ENCODE assay signal across 9 mouse cellular contexts in the genomic region with DNA sequence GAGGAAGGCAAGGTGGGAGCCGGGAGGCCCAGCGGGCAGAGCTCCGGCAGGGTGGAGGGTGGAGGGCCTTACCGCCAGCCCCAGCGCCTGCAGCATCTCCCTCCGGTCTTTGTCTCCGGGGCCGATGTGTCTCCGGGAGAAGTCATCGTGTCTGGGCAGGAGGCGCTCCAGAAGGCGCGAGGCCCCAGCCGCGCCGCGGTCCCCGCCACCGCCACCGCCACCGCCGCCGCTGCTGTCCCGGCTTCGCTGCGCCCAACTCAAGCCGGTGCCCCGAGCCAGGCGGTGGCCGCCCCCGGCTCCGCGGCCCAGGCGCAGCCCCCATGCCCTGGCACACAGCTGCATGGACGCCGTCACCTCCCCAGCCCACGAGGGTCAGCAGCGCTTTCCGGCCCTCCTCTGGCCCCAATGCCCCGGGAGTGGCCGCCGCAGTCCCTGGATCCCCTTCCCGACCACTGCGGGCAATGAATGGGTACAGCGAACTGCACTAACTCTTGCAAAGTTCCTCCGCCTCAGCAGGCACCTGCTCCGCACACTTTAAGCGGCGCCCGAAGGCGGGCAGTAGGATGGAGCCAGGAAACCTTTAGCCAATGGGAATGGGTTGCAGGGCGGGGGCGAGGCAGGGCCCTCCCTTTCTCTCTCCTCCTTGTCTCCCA. TPM values are rescaled to one million over a fixed set of nuclear protein-coding genes. Genes with fewer than 3 reads are reported as not detected.
DNase-seq lines count a peak whose midpoint lies in the region; ATAC-seq lines count a peak whose summit lies in the region.
"Had no signal": no experiment of that assay in that cellular context is flagged by ENCODE, and none has a peak within 500 bp of the region (broad histone marks: within the 10 kb centered on the region; RNA-seq: fewer than 3 reads in every experiment).

A gene (minus strand): TSS at position 511 of the 653 bp plus-strand sequence.

- no peaks in the 10 kb centered on the region for H3K27me3 ChIP-seq in forebrain, embryonic 11.5 days (ENCODE audit: control insufficient read depth, insufficient read depth, low read length)
- peaks cover 44% of the 10 kb centered on the region for H3K27me3 ChIP-seq in heart, embryonic 15.5 days
- peaks cover 58% of the 10 kb centered on the region for H3K27me3 ChIP-seq in liver, embryonic 12.5 days (replicated peaks)
- H3K27me3 ChIP-seq in neural tube, embryonic 15.5 days (replicated peaks): 0 out of 2 replicates have a peak, but pooled peaks cover 6% of the 10 kb centered on the region

- peak within 1 kb of the TSS; percentile 77 for H3K27ac ChIP-seq in forebrain, embryonic 11.5 days (ENCODE audit: low read depth, low read length)
- H3K27ac ChIP-seq in heart, embryonic 15.5 days: no peak within 1 kb of the TSS
- H3K27ac ChIP-seq in liver, embryonic 12.5 days: no peak within 1 kb of the TSS
- H3K27ac ChIP-seq in neural tube, embryonic 15.5 days (replicated peaks): peak within 1 kb of the TSS; percentile 60

- H3K4me3 ChIP-seq in forebrain, embryonic 11.5 days (ENCODE audit: low read depth, low read length): peak within 1 kb of the TSS; percentile 72
- H3K4me3 ChIP-seq in heart, embryonic 15.5 days: peak within 1 kb of the TSS; percentile 63
- H3K4me3 ChIP-seq in liver, embryonic 12.5 days: peak within 1 kb of the TSS; percentile 57
- H3K4me3 ChIP-seq in neural tube, embryonic 15.5 days (replicated peaks): peak within 1 kb of the TSS; percentile 63
- H3K4me3 ChIP-seq: myocyte had no signal

- ATAC-seq in forebrain, embryonic 11.5 days (replicated peaks; ENCODE audit: low FRiP score): peak; percentile 98
- peak; percentile 86 for ATAC-seq in heart, embryonic 15.5 days (replicated peaks; ENCODE audit: insufficient number of reproducible peaks, insufficient read depth, low FRiP score, low read depth)
- peak; percentile 72 for ATAC-seq in liver, embryonic 12.5 days
- ATAC-seq in neural tube, embryonic 15.5 days (ENCODE audit: low FRiP score): peak; percentile 95

- DNase-seq in urinary bladder, adult 18-20 months (ENCODE audit: low spot score in 2 of 2): peak; percentile 60 to 64
- DNase-seq in urinary bladder, postnatal 10 days (ENCODE audit: low spot score): no peak
- DNase-seq in forebrain, embryonic 11.5 days (ENCODE audit: low spot score): peak; percentile 88
- DNase-seq in kidney, postnatal 14 days: peak; percentile 78
- peak; percentile 57 for DNase-seq in urinary bladder, postnatal 25 days (ENCODE audit: low spot score)

- under 1% methylated on average over 35 of the region's 53 CpGs for WGBS in forebrain, embryonic 11.5 days
- under 1% methylated on average over 53 of the region's 53 CpGs for WGBS in heart, embryonic 15.5 days
- under 1% methylated on average over 41 of the region's 53 CpGs for WGBS in liver, embryonic 12.5 days (ENCODE audit: insufficient replicate concordance)
- under 1% methylated on average over 45 of the region's 53 CpGs for WGBS in neural tube, embryonic 15.5 days

- H3K9ac ChIP-seq in forebrain, embryonic 11.5 days (ENCODE audit: low read length): peak within 1 kb of the TSS; percentile 85
- peak within 1 kb of the TSS; percentile 57 for H3K9ac ChIP-seq in heart, embryonic 15.5 days
- peak within 1 kb of the TSS; percentile 61 for H3K9ac ChIP-seq in liver, embryonic 12.5 days
- peak within 1 kb of the TSS; percentile 54 for H3K9ac ChIP-seq in neural tube, embryonic 15.5 days (replicated peaks)

- peak within 1 kb of the TSS; percentile 85 for H3K4me2 ChIP-seq in forebrain, embryonic 11.5 days (ENCODE audit: low read depth, low read length, severe bottlenecking)
- peak within 1 kb of the TSS; percentile 100 for H3K4me2 ChIP-seq in heart, embryonic 15.5 days
- peak within 1 kb of the TSS; percentile 71 for H3K4me2 ChIP-seq in liver, embryonic 12.5 days
- H3K4me2 ChIP-seq in neural tube, embryonic 15.5 days: peak within 1 kb of the TSS; percentile 100

- no peaks in the 10 kb centered on the region for H3K36me3 ChIP-seq in forebrain, embryonic 11.5 days (ENCODE audit: control insufficient read depth, insufficient read depth, low read length)
- no peaks in the 10 kb centered on the region for H3K36me3 ChIP-seq in heart, embryonic 15.5 days
- H3K36me3 ChIP-seq in liver, embryonic 12.5 days: no peaks in the 10 kb centered on the region
- no peaks in the 10 kb centered on the region for H3K36me3 ChIP-seq in neural tube, embryonic 15.5 days

- no peaks in the 10 kb centered on the region for H3K9me3 ChIP-seq in forebrain, embryonic 11.5 days (ENCODE audit: control insufficient read depth, low read length)
- no peaks in the 10 kb centered on the region for H3K9me3 ChIP-seq in heart, embryonic 15.5 days (replicated peaks)
- H3K9me3 ChIP-seq in liver, embryonic 12.5 days (replicated peaks): no peaks in the 10 kb centered on the region
- H3K9me3 ChIP-seq in neural tube, embryonic 15.5 days (replicated peaks): no peaks in the 10 kb centered on the region

- H3K4me1 ChIP-seq in forebrain, embryonic 11.5 days (replicated peaks; ENCODE audit: control insufficient read depth, insufficient read depth, low read length): peaks cover 2% of the 10 kb centered on the region
- peaks cover 16% of the 10 kb centered on the region for H3K4me1 ChIP-seq in heart, embryonic 15.5 days (replicated peaks)
- peaks cover 10% of the 10 kb centered on the region for H3K4me1 ChIP-seq in liver, embryonic 12.5 days
- H3K4me1 ChIP-seq in neural tube, embryonic 15.5 days: peaks cover 16% of the 10 kb centered on the region

RNA-seq across cellular contexts. Expression of the gene that starts here (rescaled TPM):
- 50.8 and 52.6 TPM in 2 replicates for polyA plus RNA-seq in forebrain, embryonic 11.5 days (2014; fragmentation: Nextera tagmentation; extraction: Ambion mirVana)
- 0.83 and 0.98 TPM in 2 replicates for polyA plus RNA-seq in heart, embryonic 15.5 days (2015; fragmentation: Nextera tagmentation; extraction: Ambion mirVana)
- polyA plus RNA-seq in liver, embryonic 12.5 days (2016; fragmentation: Nextera tagmentation; extraction: Ambion mirVana): 27.4 and 28.1 TPM in 2 replicates
- polyA plus RNA-seq in neural tube, embryonic 15.5 days (2015; fragmentation: Nextera tagmentation; extraction: Ambion mirVana): 5.0 and 5.2 TPM in 2 replicates

Comparison
In these comparisons a context has a peak if more than half of its experiments do, and no peak if none do; other contexts are left out.
1. Peak in ATAC-seq, H3K4me3 ChIP-seq, H3K9ac ChIP-seq and H3K4me2 ChIP-seq in heart, embryonic 15.5 days; RNA of the gene not detected or under 1 TPM.
2. H3K27ac ChIP-seq: peak in forebrain, embryonic 11.5 days (single experiment) and neural tube, embryonic 15.5 days (single experiment); none in heart, embryonic 15.5 days (single experiment) and liver, embryonic 12.5 days (single experiment).
3. Peak in every context shown above with its lines, with median percentiles within 50 percentile points of each other: ATAC-seq, H3K4me2 ChIP-seq, H3K4me3 ChIP-seq and H3K9ac ChIP-seq.